Mouse (Mus musculus): ENCODE data around the gene Sdccag8.

Sdccag8 gene

DNA sequence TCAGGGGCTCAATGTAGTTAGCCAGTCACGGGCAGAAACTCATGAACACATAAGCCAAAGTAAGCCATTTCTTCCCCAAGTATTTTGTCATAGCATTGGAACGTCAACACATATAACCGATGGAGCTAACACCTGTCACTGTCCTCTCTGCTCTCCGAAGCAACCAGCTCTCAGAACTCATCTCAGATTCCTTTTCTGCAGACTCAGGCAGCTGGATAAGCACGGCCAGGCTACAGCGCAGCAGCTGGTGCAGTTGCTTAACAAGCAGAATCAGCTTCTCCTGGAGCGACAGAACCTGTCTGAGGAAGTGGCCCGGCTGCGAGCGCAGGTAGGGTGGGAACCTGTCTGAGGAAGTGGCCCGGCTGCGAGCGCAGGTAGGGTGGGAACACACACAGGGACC is 197.2 kb downstream of the Sdccag8 start:
- no peak for DNase-seq (ENCODE audit: low spot score)

DNA sequence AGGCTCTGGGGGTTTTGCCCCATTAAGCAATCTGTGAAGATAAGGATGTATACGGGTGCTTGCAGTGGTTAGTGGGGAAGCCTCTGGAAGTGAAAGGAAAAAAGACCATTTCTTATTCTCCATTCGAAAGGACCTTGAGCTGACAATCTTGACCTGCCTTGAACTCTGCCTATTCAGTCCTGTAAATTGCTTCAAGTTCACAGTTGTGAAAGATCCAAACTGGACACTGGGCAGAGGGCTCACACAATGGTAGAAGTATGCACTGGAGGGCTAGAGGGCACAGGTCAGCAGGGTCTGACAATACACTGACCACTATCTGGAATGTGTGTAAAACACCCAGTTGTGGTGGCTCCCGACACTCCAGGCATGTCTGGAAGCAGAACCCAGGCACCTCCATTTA is 198.3 kb downstream of the Sdccag8 start:
- DNase-seq (ENCODE audit: low spot score), result no peak

DNA sequence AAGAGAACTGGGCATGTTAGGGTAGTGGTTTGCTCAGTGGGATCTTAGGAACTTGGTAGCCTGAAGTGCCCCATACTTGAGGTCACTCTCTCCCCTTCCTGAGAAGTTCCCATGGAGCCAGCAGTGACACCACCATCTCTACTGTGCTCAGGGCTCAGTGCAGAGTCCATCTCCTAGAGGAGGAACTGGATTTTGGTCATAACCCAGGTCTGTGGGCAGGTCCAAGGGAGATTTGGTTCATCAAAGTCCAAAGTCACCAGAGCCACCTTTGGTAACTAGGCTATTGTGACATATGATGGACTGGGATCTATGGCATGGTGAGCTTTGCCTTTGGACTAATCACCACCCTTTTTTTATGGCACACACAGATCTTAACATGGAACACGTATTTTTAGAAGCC is 198.9 kb downstream of the Sdccag8 start:
- DNase-seq (ENCODE audit: low spot score), result no peak

DNA sequence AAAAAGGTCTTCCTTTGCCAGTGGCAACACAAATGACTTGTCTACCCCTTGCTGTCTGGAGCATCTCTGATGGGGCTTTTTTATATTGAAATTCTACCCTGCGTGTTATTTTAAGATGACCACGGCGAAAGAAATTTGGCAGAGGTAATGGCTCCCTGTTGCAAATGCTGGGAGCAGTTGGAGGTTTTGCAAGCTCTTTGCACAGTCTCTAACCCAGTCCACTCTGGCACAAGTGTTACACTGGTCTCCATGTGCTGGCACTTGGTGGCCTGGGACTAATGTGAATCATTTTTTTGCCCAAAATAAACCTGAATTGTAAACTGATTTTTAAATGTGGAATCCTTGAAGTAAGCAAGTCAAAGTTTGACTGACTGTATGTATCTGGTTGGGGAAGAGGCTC is 199.3 kb downstream of the Sdccag8 start:
- no peak for DNase-seq (ENCODE audit: low spot score)

DNA sequence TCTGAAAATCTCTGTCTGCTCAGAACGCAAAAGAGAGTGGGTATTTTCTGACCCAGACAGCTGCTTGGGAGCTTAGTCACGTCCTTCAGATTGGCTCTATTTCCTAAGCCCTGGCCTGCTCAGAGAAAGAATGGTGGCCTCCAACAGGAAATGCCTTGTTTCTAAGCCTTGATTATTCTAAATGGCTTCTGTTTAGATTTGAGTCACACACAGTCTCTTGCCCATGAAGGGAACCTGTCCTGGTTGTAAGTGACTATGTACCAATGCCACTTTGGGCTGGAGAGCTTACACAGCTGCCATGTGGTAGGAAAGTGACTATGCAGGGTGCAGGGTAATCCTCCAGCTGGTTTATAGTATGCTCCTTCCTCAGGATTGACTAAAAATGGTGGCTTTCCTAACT is 199.9 kb downstream of the Sdccag8 start:
- no peak for DNase-seq (ENCODE audit: low spot score)

DNA sequence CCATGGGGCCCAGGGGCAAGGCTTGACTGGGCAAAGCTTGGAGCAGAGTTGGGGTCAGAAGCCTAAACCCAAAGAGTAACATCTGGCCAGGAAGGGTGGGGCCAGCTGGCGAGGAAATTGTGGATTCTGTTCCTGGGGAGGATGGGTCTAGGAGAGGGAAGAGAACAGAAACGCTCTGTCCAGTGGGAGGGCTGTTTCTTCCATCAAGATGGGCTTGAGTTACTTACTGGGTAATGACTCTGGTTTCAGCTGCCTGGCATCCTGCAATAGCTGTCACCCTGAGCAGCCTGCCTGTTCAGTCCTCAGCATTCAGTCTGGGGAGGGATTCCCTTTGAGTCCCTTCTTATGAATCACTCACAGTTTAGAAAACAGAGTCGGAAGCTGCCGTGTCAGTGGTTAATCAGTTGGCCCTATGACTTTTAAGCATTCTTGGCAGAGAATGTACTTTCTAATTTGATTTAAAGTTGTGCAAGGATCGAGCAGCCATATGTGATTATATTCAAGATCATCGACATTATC is 200.5 kb downstream of the Sdccag8 start:
- no peak for DNase-seq (ENCODE audit: low spot score)

DNA sequence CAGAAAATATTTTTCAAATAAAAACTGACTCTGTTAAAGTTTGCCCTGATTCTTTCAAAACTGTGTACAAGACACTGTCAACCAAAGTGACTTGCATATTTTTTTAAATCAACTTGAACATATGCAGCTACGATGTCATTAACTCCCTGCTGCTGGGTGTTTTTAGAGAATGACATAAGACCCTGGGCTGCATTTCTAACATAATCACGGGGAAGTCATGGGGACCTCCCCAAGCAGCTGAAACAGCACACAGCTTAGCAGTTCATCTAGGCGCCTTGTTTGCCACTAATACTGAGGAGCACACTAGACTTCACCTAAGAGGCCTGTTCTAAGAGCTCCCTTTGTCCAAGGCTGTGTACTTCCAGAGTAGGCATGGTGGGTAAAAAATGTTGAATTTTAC is 201.5 kb downstream of the Sdccag8 start:
- no peak for DNase-seq (ENCODE audit: low spot score)

DNA sequence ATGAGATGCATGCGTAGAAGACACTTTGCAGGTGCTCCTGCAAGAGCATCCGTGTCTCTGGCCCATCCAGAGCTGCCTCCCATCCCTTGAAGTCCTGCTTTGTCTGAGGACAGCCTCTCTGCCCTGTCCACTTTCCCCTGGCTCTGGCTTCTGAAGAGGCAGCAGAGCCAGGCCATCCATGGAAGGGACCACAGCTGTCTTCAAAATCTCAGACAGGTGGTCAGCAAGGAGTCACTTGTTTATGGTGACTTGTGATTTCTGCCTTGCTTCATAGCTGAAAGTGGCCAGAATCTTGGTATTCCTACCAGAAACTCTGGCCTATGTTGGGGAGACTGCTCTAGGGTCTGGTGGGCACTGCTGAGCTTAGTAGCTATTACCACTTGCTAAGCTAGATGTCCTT is 202.3 kb downstream of the Sdccag8 start:
- DNase-seq (ENCODE audit: low spot score), result no peak

DNA sequence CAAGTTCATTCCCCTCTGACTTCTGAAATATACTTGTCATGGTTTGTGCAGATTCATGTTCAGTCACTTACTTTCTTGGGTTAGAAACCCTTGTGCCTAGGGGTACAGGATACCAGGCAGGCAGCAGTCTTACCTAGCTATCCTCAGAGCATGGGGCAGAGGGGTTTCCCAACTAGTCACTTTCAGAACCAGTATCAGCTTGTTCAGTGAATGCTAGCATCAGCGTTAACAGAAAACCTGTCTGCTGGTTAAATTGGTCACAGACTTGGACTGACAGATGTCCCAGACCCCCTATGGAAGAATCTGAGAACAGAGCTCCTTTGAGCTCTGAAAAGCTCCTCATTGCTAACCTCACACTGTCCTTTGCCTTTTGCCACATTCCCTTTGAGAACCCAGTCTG is 204.3 kb downstream of the Sdccag8 start:
- no peak for DNase-seq (ENCODE audit: low spot score)

DNA sequence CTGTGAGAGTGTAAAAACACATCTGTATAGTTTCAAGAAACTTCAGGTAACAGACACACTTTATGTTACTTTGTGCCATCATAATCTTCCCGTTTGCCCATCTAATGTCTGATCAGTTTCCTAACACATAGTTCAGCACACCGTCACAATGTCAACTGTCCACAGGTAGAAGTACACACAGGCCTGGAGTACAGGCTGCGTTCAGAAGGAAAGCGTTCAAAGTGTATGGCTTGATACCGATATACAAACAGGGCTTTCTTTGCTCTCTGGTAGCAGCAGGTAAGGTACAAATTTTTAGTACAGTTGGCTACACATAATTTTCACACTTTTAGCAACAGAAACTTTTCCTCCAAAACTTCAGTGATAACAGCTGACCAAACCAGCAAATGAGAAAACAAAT is 205.2 kb downstream of the Sdccag8 start:
- DNase-seq (ENCODE audit: low spot score), result no peak

DNA sequence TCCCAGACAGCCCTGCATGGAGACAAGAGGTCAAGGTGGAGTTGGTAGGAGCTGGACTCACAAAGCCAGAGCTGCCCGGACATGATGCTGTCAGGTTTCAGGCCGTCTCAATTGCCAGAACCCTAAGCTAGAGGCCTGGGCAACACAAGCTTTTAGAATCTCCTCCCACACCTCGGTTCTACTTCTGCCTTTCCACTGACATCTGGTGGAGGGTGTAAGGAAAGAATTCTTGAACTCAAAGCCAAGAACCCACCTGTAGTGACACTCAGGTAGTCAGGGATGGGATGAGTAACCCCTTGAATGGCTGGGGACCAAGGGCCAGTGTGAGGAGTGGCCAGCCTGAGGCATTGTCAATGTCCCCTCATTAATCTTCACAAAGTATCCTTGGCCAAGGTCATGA is 208.3 kb downstream of the Sdccag8 start:
- DNase-seq (ENCODE audit: low spot score), result no peak

DNA sequence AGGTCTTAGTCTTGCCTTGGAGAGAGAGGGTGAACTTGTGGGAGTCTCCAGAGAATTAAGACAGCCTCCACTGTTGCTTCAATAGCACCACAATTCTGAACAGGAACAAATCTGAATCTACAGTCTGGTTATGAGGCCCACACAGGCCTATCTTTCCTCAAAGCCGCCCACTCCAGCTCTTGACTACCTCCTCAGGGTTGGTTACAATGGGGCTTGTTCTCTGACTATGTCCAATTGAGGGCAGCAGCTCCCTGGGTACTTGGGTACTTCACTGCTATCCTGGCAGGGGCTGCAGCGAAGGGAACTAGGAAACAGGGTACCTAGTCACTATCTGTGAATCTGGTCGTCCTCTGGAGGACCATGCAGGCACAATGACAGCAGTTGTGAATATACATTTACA is 213.2 kb downstream of the Sdccag8 start:
- no peak for DNase-seq (ENCODE audit: low spot score)

DNA sequence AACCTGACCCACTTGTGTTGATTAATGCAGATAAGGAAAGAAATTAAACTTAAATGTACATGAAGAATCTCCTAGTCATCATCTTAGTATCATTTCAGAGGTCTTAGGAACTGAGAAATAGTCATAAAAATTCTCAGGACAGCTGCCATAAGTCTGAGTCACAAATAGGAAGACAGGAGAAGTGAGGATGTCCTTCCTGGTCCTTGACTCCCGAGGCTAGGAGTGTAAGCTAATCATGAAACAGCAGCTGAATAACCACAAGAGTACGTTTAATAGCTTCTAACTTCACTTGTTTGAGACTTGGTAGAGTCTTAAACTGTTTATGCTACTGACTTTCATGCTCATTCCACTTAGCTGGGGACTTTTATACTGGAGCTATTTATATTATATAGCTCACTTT is 214.6 kb downstream of the Sdccag8 start:
- DNase-seq (ENCODE audit: low spot score), result no peak

DNA sequence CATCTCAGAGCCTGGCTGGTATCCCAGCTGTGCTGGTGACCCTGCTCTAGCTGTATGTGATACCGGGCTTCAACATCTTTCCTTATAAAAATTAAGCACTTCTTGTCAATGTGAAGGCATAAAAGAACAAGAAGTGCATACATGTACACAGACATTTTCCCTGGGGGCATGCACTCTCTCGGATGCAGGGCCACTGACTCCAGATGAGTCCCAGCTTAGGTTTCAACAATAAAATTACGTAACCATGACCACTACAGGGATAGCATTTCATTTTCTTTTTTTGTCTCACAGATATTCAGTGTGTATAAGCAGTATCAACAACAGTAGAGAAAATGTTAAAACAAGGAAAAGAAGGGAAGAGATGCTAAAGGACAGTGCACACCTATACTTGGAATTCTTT is 216.2 kb downstream of the Sdccag8 start:
- no peak for DNase-seq (ENCODE audit: low spot score)

DNA sequence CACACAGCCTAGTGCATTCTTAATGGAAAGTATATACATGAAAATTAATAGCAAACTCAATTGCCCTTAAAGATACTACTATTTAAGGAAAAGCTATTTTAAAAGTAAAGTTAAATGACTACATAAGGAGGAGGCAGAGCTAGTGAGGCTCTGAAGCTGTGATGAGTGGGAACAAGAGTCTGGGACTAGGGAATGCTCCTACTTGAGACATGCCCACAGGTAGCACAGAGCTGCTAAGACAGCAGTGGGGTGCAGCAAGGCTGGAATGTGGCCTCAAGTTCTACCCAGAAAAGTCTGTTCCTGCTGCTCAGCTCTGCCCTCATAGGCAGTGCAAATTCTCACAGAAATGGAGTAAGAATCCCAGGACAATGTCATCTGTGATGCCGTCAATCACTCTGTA is 216.7 kb downstream of the Sdccag8 start:
- no peak for DNase-seq (ENCODE audit: low spot score)

DNA sequence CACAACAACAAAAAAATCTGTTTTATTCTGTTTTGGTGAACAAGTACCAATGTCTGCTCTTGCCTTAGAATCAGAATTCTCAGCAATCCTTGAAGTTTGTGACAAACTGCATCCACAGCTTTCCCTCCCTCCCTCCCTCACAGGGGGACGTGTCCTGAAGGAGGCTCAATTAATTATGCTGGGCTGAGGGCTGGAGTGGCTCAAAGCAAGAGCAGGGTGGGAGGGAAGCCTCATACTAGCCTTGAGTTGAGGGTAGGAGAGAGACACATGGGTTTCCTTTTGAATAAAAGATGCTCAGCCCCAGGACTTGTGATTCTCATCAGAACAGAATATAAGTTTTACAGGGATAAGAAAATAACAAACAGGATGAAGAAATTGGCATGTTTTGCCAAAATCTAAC is 217.8 kb downstream of the Sdccag8 start:
- DNase-seq (ENCODE audit: low spot score), result no peak

DNA sequence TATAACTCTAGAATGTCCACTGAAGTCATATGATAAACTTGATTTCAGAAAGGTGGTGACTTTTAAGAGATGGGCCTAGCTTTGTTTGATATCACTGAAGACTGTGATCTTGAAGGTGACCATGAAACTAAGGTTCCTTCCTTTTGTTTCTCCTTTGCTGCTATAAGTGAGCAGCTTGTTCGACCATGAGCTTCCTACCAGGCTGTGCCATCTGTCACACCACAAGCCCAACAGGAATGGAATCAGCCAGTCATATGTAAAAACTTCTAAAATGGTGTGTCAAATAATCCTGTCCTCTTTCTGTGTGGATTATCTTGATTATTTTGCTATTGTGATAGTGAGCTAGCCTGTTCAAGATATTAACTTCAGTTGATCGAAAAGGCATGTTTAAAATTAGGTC is 221.0 kb downstream of the Sdccag8 start:
- DNase-seq (ENCODE audit: low spot score), result no peak

DNA sequence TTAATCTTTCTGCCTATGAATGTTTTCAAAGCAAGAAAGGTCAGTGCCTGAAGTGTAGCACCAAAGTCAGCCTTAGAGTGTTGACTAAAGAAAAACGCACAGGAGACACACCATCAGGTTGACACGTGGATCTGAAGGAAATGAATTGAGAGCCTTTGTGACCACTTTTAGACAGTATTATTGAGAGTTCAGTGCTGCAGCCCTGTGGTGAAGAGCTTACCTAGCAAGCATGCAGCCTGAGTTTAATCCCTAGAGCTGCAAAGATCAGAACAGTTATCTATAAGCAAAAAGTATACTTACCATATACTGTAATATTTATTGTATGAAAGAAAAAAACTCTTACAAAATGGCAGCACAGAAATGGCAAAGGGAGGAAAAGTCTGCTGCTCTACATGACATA is 223.9 kb downstream of the Sdccag8 start:
- DNase-seq (ENCODE audit: low spot score), result no peak

DNA sequence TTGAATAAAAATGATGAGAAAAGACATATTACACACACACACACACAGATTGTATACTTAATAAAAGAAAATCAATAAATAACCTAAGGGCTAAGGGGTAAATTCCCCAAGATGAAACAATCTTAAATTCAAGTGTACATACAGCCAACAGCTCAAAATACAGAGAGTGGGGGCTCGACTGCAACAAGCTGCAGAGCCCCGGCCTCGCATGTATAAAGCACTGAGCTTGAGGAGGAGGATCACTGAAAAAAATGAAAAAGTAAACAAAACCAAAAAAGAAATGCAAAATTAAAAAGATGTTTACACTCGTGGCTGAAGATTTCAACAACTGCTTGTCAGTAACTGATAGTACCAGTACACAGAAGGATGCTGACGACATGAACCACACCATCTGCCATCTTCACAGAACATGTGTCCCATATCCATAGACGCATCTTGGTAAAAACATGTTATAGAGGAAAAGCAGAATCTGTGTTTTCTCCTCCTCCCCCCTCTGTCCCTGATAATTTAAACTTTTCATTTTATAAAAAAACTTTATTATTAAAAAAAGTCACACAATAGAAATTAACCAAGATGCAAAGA is 224.7 kb downstream of the Sdccag8 start:
- no peak for DNase-seq (ENCODE audit: low spot score)

DNA sequence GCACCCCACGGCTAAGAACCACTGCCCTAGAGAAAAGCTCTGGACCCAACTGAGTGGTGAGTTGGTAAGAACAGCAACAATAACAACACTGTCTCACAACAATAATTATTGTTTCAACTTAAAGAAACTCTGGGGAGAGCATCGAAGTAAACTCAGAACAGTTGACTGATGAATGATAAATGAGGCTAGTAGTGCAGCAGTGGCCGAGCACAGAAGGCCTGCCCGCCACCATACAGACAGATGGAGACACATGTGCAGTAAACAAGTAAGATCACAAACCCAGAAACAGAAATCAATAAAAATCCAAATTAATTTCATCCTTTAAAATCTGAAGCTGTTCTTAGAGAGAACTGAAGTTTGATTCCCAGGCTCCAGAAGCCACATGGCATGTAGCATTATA is 225.6 kb downstream of the Sdccag8 start:
- DNase-seq (ENCODE audit: low spot score), result no peak

DNA sequence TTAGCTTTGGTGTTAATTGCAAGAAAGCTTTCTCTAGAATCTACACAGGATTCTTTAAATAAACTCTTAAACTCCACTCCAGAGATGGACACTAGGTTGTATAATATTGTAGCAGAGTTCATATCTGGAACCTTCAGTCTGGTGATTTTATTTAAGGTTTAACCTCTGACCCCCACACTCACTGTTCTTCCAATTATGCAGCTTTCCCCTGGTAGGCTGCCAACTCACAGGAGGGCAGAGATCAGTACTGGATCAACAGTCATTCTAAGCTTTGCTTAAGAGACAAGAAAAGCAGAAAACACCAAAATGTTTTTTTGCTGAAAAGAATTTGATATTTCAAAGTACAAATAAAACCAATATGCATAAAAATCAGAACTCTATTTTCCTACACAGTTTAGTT is 231.4 kb downstream of the Sdccag8 start:
- no peak for DNase-seq (ENCODE audit: low spot score)

DNA sequence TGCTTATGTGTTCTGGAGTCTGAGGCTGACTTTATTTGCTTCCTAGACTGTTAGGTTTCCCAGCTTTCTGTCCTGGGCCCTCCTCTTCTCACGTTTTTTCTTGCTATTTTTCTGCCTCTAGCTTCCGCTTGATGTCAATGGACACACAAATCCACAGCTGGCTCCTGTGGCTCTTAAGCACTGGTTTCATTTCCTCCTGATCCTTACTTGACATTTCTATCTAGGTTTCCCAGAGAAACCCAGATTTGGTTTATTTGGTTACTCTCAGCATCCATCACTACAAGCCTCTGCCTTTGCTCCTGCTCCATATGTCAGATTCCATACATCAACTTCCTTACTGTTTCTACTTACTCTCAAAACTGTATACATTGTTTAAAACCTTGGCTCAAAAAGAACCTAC is 232.5 kb downstream of the Sdccag8 start:
- no peak for DNase-seq (ENCODE audit: low spot score)

DNA sequence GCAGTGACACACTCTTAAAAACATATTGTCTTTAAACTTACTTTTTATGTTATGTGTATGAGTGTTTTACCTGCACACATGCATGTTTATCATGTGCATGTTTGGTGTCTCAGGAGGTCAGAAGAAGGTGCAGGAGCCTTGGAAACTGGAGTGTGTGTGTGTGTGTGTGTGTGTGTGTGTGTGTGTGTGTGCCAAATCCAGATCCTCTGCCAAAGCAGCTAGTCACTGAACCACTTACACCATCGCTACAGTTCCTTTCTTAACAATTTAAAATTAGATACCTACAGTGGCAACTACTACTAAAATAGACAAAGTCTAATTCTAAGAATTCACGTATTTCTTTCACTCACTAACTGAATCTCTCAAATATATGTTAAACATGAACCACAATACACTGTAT is 234.3 kb downstream of the Sdccag8 start:
- no peak for DNase-seq (ENCODE audit: low spot score)

DNA sequence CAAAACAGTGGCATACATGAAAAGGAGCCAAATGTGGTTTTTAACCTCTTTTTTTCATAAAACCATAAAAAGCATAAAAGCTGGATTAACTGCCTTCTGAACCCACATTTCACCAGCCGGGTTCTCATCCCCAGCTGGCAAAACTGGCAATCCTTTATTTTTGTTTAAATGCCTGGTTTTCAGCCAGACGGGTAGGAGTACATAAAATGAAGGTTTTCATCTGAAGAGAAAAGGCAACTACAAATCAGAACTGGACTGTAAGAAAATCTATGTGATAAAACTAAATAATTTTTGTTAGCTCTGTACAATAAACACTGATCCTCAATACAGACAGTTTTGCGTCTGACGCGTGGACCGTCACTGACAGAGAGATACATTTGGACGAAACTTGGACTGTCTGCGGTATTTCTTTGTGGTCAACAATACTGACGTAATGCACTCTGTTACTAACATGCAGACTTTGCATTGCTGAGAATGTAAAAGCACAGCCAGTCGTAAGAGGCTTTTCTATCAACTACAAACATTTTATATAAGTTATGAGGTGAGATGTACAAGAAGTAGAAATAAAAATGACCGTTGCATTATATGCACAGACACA is 237.0 kb downstream of the Sdccag8 start:
- DNase-seq (ENCODE audit: low spot score), result no peak

Data from yolk sac, embryonic 10.5 days (tissue).